Mouse (Mus musculus): Measurements from ENCODE around the gene Rsph6a.

DNA sequence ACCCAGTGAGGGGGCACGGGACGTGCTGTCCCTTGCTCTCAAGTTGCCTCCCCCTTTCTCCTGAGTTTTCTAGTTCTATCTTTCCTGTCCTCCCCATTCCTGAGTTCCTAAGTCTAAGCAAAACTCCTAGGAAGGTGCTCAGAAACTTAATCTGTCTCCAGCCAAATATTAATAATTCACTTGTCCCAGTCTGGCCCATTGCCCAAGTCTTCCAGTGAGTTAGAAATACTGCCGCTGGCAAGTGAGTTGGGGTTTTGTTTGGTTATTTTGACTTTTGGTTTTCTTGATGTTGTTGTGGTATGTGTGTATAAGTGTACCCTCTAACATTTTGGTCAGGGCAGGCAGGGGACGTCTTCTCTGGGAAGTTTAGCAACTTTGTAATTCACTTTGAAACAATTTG lies 67.2 kb downstream of the Rsph6a start:
- no peak for TF ChIP-seq GATA1 (IDR thresholded peaks at IDR 0.05; ENCODE audit: borderline replicate concordance, low read length)
- TF ChIP-seq FLI1 (IDR thresholded peaks at IDR 0.05; ENCODE audit: low read length), result no peak
